Mouse (Mus musculus) v-Abl transformed pro-B cells (cell line): ENCODE measurements around the gene Nav2.

Experiments
- in situ Hi-C, 2 experiments: fragments of 400-800 bp; cut with MboI; formaldehyde crosslinking; loops; one replicate each; pipeline ENCODE4 v1.15.1; 2025; ENCODE audit not compliant: unreplicated experiment in 2 of 2

The Nav2 gene

GRCm38 (mm10) chr7:49075333-49075934, 166.9 kb downstream of the Nav2 start:
- in situ Hi-C loops = no loop called here

- in situ Hi-C loops = no loop called here
These were observed 167.8 kb downstream of the Nav2 start for GRCm38 (mm10) chr7:49076283-49076694.

- in situ Hi-C loops = no loop called here
These were observed 170.4 kb downstream of the Nav2 start for GRCm38 (mm10) chr7:49078930-49079329.

- in situ Hi-C loops = no loop called here
These were observed 174.2 kb downstream of the Nav2 start for GRCm38 (mm10) chr7:49082585-49083165.

- in situ Hi-C loops = no loop called here
These were observed 176.3 kb downstream of the Nav2 start for GRCm38 (mm10) chr7:49084768-49085167.

- in situ Hi-C loops = no loop called here
These were observed 177.2 kb downstream of the Nav2 start for GRCm38 (mm10) chr7:49085759-49086158.

- in situ Hi-C loops = no loop called here
These were observed 178.6 kb downstream of the Nav2 start for GRCm38 (mm10) chr7:49087154-49087553.

GRCm38 (mm10) chr7:49088198-49088912, 179.8 kb downstream of the Nav2 start:
- in situ Hi-C loops = no loop called here

- in situ Hi-C loops = loop anchor here in 1 of 2 experiments (10.0 kb wide), 1 partner anchor 127 kb away; no protein-coding TSS in a partner anchor
These were observed 182.9 kb downstream of the Nav2 start for GRCm38 (mm10) chr7:49091371-49091770.

- in situ Hi-C loops = loop anchor here in 1 of 2 experiments (10.0 kb wide), 1 partner anchor 127 kb away; no protein-coding TSS in a partner anchor
These were observed 183.4 kb downstream of the Nav2 start for GRCm38 (mm10) chr7:49091921-49092320.

- in situ Hi-C loops = loop anchor here in 1 of 2 experiments (10.0 kb wide), 1 partner anchor 129 kb away; no protein-coding TSS in a partner anchor
These were observed 185.1 kb downstream of the Nav2 start for GRCm38 (mm10) chr7:49093596-49093995.

GRCm38 (mm10) chr7:49094531-49094930, 186.0 kb downstream of the Nav2 start:
- in situ Hi-C loops = loop anchor here in 1 of 2 experiments (10.0 kb wide), 1 partner anchor 130 kb away; no protein-coding TSS in a partner anchor

GRCm38 (mm10) chr7:49101291-49101690, 192.8 kb downstream of the Nav2 start:
- in situ Hi-C loops = no loop called here

- in situ Hi-C loops = no loop called here
These were observed 193.7 kb downstream of the Nav2 start for GRCm38 (mm10) chr7:49102223-49102622.

- in situ Hi-C loops = no loop called here
These were observed 195.9 kb downstream of the Nav2 start for GRCm38 (mm10) chr7:49104376-49104775.

- in situ Hi-C loops = no loop called here
These were observed 196.3 kb downstream of the Nav2 start for GRCm38 (mm10) chr7:49104793-49105192.

GRCm38 (mm10) chr7:49105501-49105900, 197.0 kb downstream of the Nav2 start:
- in situ Hi-C loops = no loop called here

GRCm38 (mm10) chr7:49108076-49108475, 199.6 kb downstream of the Nav2 start:
- in situ Hi-C loops = no loop called here

- in situ Hi-C loops = loop anchor here in 1 of 2 experiments (10.0 kb wide), 1 partner anchor 184 kb away; no protein-coding TSS in a partner anchor
These were observed 210.5 kb downstream of the Nav2 start for GRCm38 (mm10) chr7:49119016-49119415.

- in situ Hi-C loops = loop anchor here (5.0 to 10.0 kb wide), 4 partner anchors 185 to 373 kb away; no protein-coding TSS in a partner anchor
These were observed 211.4 kb downstream of the Nav2 start for GRCm38 (mm10) chr7:49119794-49120487.

GRCm38 (mm10) chr7:49120488-49120864, 212.0 kb downstream of the Nav2 start:
- in situ Hi-C loops = loop anchor here (5.0 kb wide), 3 partner anchors 228 to 373 kb away; no protein-coding TSS in a partner anchor
